Mouse (Mus musculus) lung, postnatal 0 days (tissue): ENCODE measurements around the gene Zfp831.

Experiments used
- CTCF ChIP-seq: IDR thresholded peaks from 2 replicates; pipeline ENCODE4 v1.5.1; 2016; ENCODE audit warnings: antibody characterized with exemption, mild to moderate bottlenecking
- EP300 ChIP-seq: IDR thresholded peaks from 2 replicates; pipeline ENCODE4 v1.6.1; 2016; ENCODE audit warnings: antibody characterized with exemption, mild to moderate bottlenecking, control low read depth

DNA sequence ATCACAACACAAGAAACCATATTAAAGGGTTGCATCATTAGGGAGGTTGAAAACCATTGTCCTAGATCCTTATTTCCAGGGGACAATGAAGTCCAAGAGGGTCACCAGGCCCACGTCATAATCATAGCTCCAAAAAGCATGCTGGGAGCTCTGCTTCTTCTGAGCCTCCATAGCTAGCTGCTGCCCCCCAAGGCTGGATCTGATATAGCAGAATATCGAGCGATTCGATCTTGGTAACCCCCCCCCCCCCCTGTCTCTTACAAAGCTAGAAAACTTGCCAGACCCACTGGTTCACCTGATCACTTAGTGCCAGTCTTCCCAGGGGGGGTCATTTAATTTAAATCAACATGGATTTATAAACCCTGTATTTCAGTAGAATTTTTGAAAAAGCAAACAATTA is 65.3 kb downstream of the Zfp831 start:
- TF ChIP-seq CTCF = 0 out of 2 replicates have a peak, but pooled peaks have one; percentile 12
- no peak for TF ChIP-seq EP300
